Mouse (Mus musculus) hindbrain, embryonic 11.5 days (tissue): ENCODE measurements around the gene Slc22a29. TPM values are rescaled to one million over a fixed set of nuclear protein-coding genes. Genes with fewer than 3 reads are reported as not detected.
"Not testable (repeated sequence)": the region's sequence is repeated elsewhere in the genome, so short reads cannot be mapped to it uniquely, and the experiment has no call there.

Experiments used
- ATAC-seq: fragments of 200-750 bp; cut with Nextera tagmentation; 2 replicates; pipeline ENCODE4 v1.8.0; 2017; ENCODE audit warnings: mild to moderate bottlenecking, moderate TSS enrichment, moderate library complexity; ENCODE audit not compliant: low FRiP score
- DNase-seq: peaks from one replicate; pipeline ENCODE4 v3.0.0-alpha.2; 2015; ENCODE audit warnings: low spot score
- H3K27ac ChIP-seq: fragments of 300-500 bp; sonication (generic); 2 replicates; pipeline ENCODE4 v1.5.1; 2014; ENCODE audit warnings: mild to moderate bottlenecking, low read depth, low read length
- H3K27me3 ChIP-seq: fragments of 300-500 bp; sonication (generic); 2 replicates; pipeline ENCODE4 v1.6.1; 2014; ENCODE audit warnings: mild to moderate bottlenecking, low read length, moderate library complexity, mixed read lengths; ENCODE audit not compliant: control insufficient read depth, insufficient read depth
- H3K36me3 ChIP-seq: fragments of 300-500 bp; sonication (generic); 2 replicates; pipeline ENCODE4 v1.6.1; 2014; ENCODE audit warnings: mild to moderate bottlenecking, low read length, moderate library complexity, mixed read lengths; ENCODE audit not compliant: control insufficient read depth, insufficient read depth
- H3K4me1 ChIP-seq: fragments of 300-500 bp; sonication (generic); replicated peaks from 2 replicates; pipeline ENCODE4 v1.6.1; 2014; ENCODE audit warnings: low read length, mixed read lengths; ENCODE audit not compliant: control insufficient read depth, insufficient read depth
- H3K4me2 ChIP-seq: fragments of 300-500 bp; sonication (generic); replicated peaks from 2 replicates; pipeline ENCODE4 v1.6.1; 2014; ENCODE audit warnings: mild to moderate bottlenecking, low read depth, low read length
- H3K4me3 ChIP-seq: fragments of 300-500 bp; sonication (generic); 2 replicates; pipeline ENCODE4 v1.5.1; 2014; ENCODE audit warnings: low read depth, low read length
- H3K9ac ChIP-seq: fragments of 300-500 bp; sonication (generic); 2 replicates; pipeline ENCODE4 v1.6.1; 2014; ENCODE audit warnings: low read depth, low read length
- H3K9me3 ChIP-seq: fragments of 300-500 bp; sonication (generic); 2 replicates; pipeline ENCODE4 v1.6.1; 2016; ENCODE audit warnings: low read length; ENCODE audit not compliant: control insufficient read depth
- WGBS: fragments of 180-500 bp; shearing (Covaris S2); extraction: QIAGEN DNeasy Blood & Tissue Kit; methylation state at CpG from one replicate; pipeline ENCODE4 v1.1.7; 2014; 5-methylcytosine and 5-hydroxymethylcytosine counted together
- polyA plus RNA-seq: library from polyadenylated mRNA; unstranded; fragments of >200 nt; fragmentation: Nextera tagmentation; extraction: Ambion mirVana; gene quantifications from 2 replicates; pipeline ENCODE4 v1.2.1, GENCODE M21; 2014

Slc22a29 gene
- polyA plus RNA-seq, 1 experiment from 2014 or later: not detected

GRCm38 (mm10) chr19:8131881-8132280, 86.8 kb downstream of the Slc22a29 start, which contains the start of gene Slc22a28:
Slc22a28 (minus strand) TSS chr19:8131982.
- not testable (repeated sequence) for DNase-seq, ATAC-seq, H3K36me3 ChIP-seq, H3K4me2 ChIP-seq, H3K9ac ChIP-seq, H3K4me1 ChIP-seq, H3K27ac ChIP-seq, H3K4me3 ChIP-seq, H3K9me3 ChIP-seq, H3K27me3 ChIP-seq
- whole genome bisulfite sequencing: 88% methylated on average over 2 of the region's 3 CpGs

Other genes starting within 250 kb of the Slc22a29 start
- gene Slc22a28, start 86.9 kb downstream of the Slc22a29 start, polyA plus RNA-seq: not detected in 2 replicates
- not detected in 2 replicates for gene Slc22a30, start 186.2 kb upstream of the Slc22a29 start, polyA plus RNA-seq